Mouse (Mus musculus): ENCODE data around the gene Jak3.
"Not testable (repeated sequence)": the region's sequence is repeated elsewhere in the genome, so short reads cannot be mapped to it uniquely, and the experiment has no call there.

Gene Jak3

GRCm38 (mm10) chr8:71687616-71688015 lies 11.5 kb downstream of the Jak3 start:
- no peak for DNase-seq

- no peak for DNase-seq
Measured at GRCm38 (mm10) chr8:71689028-71689427, 12.9 kb downstream of the Jak3 start, which contains the start of gene Insl3. Gene Insl3 (plus strand): TSS chr8:71689214.

GRCm38 (mm10) chr8:71692509-71692908 lies 16.4 kb downstream of the Jak3 start:
- DNase-seq, result peak; percentile 37 to 38

GRCm38 (mm10) chr8:71693166-71694041 lies 17.3 kb downstream of the Jak3 start:
- peak; percentile 23 to 26 for DNase-seq

- DNase-seq, result peak in 1 of 2 experiments; percentile 39
Measured at GRCm38 (mm10) chr8:71695456-71695855, 19.4 kb downstream of the Jak3 start.

- peak; percentile 25 to 29 for DNase-seq
Measured at GRCm38 (mm10) chr8:71700493-71701269, 24.6 kb downstream of the Jak3 start.

GRCm38 (mm10) chr8:71701414-71702086 lies 25.5 kb downstream of the Jak3 start, which contains the start of gene B3gnt3:
Gene B3gnt3 (minus strand): TSS chr8:71701789.
- peak; percentile 25 to 30 for DNase-seq

- peak; percentile 28 to 30 for DNase-seq
Measured at GRCm38 (mm10) chr8:71702087-71702432, 26.0 kb downstream of the Jak3 start.

- no peak for DNase-seq
Measured at GRCm38 (mm10) chr8:71702923-71703322, 26.8 kb downstream of the Jak3 start.

- DNase-seq, result not testable (repeated sequence)
Measured at GRCm38 (mm10) chr8:71703400-71703799, 27.3 kb downstream of the Jak3 start.

GRCm38 (mm10) chr8:71707874-71708273 lies 31.8 kb downstream of the Jak3 start:
- peak; percentile 81 for DNase-seq

- no peak for DNase-seq
Measured at GRCm38 (mm10) chr8:71709134-71709799, 33.2 kb downstream of the Jak3 start.

- DNase-seq, result peak; percentile 88 to 89
Measured at GRCm38 (mm10) chr8:71709800-71710446, 33.8 kb downstream of the Jak3 start.

GRCm38 (mm10) chr8:71711574-71711973 lies 35.5 kb downstream of the Jak3 start:
- DNase-seq, result no peak

- no peak for DNase-seq
Measured at GRCm38 (mm10) chr8:71715531-71715930, 39.4 kb downstream of the Jak3 start.

- DNase-seq, result no peak
Measured at GRCm38 (mm10) chr8:71716561-71717053, 40.5 kb downstream of the Jak3 start.

GRCm38 (mm10) chr8:71717096-71717495 lies 41.0 kb downstream of the Jak3 start:
- no peak for DNase-seq

GRCm38 (mm10) chr8:71718252-71718651 lies 42.2 kb downstream of the Jak3 start:
- no peak for DNase-seq

- no peak for DNase-seq
Measured at GRCm38 (mm10) chr8:71719218-71719617, 43.1 kb downstream of the Jak3 start.

GRCm38 (mm10) chr8:71719928-71720457 lies 43.9 kb downstream of the Jak3 start:
- DNase-seq, result no peak

- peak; percentile 86 to 89 for DNase-seq
Measured at GRCm38 (mm10) chr8:71723047-71723551, 47.0 kb downstream of the Jak3 start.

All from B cell, adult 2 months (primary cell).